Mouse (Mus musculus) heart, postnatal 0 days (tissue): Measurements from ENCODE around the gene Tbk1.

ENCODE experiments used
- CTCF ChIP-seq: IDR thresholded peaks from 2 replicates; pipeline ENCODE4 v1.5.1; 2016; ENCODE audit warnings: antibody characterized with exemption, control low read depth, low read depth
- EP300 ChIP-seq: IDR thresholded peaks from 2 replicates; pipeline ENCODE4 v1.6.1; 2016; ENCODE audit warnings: antibody characterized with exemption, low read depth

DNA sequence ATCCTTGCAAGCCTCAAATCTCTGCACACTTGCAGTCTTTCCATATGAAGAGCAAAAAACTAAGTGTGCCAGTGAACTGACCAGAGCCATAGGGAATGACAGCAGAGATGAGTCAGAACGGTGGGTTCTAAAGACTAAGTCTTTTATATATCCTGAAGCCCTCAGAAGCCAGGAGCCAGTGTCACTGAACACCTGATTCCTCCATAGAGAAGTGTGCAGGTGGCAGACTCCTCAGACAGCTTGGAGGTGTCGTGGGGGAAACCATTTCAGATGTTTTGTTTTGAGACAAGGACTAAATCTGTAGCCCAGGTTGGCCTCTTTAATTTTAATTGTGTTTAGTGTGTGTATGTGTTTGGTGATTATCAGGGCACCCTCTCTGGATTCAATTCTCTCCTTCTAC, 87.5 kb downstream of the Tbk1 start:
- TF ChIP-seq CTCF = no peak
- no peak for TF ChIP-seq EP300
